Mouse (Mus musculus): Measurements from ENCODE around the gene Celsr2.

The Celsr2 gene

DNA sequence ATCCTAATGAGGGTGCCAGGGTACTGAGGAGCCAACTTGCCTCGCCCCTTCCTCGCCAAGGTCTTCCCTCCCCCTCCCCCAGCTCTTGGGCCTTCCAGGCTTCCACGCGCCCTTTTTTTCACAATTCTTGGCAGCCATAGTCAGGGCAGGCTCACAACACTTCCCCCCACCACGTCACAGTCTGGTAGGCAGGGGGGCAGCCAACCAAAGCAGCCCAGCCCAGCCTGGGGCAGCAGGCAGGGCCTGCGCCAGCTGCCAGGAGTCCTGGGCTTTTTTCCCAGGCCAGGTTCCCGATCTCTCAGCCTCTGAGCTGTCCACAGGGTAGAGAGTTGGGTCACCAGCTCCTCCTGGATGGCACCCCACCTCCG is 3.6 kb downstream of the Celsr2 start:
- DNase-seq (ENCODE audit: low spot score): no peak

DNA sequence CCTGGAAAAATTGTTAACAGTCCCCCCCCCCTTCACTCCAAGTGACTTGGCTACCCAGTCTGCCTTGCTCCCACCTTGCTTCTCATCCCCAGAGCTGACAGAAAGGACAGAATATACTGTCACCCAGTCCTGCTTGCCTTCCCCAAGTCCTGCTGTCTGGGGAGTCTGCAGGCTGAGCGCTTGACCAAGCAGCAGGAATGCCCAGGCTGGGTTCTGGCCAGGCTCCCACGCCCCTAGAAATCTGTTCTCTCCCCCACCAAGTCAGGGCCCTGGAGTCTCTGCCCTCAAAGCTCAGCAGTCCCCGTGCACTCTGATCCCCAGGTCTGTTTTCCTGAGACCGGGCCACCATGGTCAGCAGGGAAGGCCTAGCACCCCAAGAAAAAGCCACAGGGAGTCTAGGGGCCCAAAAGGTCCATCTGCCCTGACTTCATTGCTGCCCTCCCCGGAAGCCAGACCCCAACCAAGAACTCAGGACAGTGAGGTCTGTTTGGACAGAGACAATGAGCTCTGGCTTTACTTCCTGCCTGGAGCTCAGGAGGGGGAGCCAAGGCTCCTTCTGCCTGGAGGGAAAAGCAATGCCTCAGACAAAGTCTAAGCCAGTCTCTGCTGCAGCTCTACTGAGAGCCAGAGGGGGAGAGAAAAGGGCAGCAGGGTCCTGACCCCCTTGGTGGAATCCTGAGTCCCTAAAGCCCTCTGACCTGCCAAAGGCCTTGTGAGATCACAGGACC is 4.2 kb downstream of the Celsr2 start:
- DNase-seq (ENCODE audit: low spot score): no peak

- DNase-seq (ENCODE audit: low spot score): no peak
Observed at GRCm38 (mm10) chr3:108410359-108410714, 5.0 kb downstream of the Celsr2 start.

GRCm38 (mm10) chr3:108409656-108410358 is 5.5 kb downstream of the Celsr2 start:
- no peak for DNase-seq (ENCODE audit: low spot score)

DNA sequence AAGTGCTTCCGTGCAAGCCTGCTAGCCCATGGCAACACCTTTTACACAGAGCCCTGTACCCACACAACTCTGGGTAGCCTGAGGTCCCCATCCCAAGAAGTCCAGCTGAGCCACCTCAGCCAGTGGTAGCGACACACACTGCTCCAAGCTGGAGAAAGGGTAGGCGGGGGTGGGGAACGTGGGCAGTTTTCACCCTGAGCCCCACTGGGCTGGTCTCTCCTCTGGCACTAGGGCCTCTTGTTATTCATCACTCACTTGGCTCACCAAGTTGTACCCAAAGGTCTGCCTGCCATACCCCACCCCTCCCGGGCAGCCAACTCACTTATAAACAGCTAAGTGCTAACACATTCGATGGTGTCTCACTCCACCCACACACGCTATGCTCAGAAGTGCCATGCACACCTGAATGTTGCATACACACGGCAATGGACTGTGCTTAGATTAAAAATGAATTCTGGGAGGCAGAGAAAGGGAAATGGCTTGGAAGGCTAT is 6.8 kb downstream of the Celsr2 start:
- DNase-seq (ENCODE audit: low spot score): no peak

DNA sequence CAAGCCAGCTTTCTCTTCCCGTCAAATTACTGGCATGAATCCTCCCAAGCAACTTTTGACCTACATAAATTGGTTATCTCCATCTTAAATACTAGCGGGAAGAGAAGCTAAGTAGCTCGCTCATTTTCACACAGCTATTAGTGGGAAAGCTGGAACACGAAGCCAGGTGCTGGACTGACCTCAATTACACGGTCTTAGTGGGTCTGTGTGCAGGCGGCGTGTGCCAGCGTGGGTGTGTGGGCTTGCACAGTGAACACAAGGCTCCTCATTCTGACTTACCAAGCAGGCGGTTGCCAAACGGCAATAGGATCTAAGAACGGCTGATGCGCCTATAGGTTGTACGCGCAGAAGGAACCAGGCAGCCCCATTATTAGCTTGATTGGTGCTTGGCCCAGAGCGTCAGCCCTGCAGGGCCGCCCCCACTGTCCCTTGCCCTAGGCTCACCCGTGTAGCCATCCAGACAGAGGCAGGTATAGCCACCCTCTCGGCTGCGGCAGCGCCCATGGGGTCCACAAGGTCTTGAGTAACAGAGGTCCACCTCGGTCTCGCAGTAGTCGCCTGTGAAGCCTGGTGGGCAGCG is 9.0 kb downstream of the Celsr2 start:
- DNase-seq (ENCODE audit: low spot score): no peak

- DNase-seq (ENCODE audit: low spot score): no peak
Observed at GRCm38 (mm10) chr3:108405536-108406305, 9.6 kb downstream of the Celsr2 start.

DNA sequence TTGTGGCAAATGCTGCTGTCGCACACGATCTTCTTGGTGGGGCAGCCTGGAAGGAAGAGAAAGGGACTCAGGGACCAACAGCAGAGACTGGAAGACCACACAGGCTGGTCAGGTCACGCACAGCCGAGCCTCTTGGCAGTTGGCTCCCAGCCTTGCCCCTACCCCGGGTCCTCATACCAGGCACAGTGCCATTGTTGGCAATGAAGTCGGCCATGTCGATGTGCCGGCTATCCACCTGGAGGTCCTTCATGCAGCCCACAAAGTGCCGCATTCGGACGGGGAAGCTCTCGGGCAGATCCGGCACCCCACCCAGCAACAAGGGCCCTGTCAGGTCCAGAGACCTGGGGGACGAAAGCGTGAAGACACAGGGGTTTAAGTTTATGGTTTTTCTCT is 12.8 kb downstream of the Celsr2 start:
- no peak for DNase-seq (ENCODE audit: low spot score)

DNA sequence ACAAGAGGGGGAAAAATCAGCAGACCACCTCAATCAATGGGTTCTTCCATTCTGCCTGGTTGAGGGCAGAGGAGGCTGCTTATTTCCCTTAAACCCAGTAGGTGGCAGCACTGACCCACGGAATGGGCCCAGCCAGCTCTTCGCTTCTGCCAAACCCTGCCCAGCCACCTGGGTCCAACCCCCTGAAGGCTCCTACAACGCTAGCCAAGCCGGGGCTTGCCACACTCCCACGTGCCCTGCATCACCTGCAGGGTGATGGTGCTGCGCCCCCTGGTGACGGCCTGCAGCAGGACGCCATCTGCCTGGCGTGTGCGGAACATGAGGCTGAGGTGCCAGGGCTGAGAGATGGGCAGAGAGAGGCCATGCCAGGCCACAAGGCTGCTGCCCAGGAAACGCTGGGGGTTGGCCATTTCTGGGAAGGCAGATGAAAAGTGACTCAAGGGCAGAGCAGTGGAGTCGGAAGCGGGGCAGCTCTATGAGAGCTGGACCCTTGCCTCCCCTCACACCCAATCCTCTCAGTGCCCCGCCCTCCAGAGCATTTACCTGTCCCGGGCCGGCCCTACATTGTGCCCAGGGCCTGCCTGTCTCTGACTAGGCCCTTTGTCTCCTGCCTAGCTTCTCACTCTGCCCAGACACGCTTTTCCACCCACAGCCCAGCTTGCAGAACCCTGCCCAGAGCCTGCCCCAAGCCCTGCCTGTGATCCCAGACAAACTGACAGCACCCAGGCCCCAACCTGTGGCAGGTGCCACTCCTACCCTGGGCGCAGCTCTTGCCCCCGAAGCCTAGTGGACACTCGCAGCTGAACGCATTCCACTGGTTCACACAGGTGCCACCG is 13.4 kb downstream of the Celsr2 start:
- DNase-seq (ENCODE audit: low spot score): peak; percentile 61

- no peak for DNase-seq (ENCODE audit: low spot score)
Observed at GRCm38 (mm10) chr3:108400442-108400841, 14.9 kb downstream of the Celsr2 start.

- DNase-seq (ENCODE audit: low spot score): no peak
Observed at GRCm38 (mm10) chr3:108398281-108398680, 17.1 kb downstream of the Celsr2 start.

- no peak for DNase-seq (ENCODE audit: low spot score)
Observed at GRCm38 (mm10) chr3:108392793-108393192, 22.6 kb downstream of the Celsr2 start.

GRCm38 (mm10) chr3:108392299-108392698 is 23.1 kb downstream of the Celsr2 start:
- DNase-seq (ENCODE audit: low spot score): no peak

DNA sequence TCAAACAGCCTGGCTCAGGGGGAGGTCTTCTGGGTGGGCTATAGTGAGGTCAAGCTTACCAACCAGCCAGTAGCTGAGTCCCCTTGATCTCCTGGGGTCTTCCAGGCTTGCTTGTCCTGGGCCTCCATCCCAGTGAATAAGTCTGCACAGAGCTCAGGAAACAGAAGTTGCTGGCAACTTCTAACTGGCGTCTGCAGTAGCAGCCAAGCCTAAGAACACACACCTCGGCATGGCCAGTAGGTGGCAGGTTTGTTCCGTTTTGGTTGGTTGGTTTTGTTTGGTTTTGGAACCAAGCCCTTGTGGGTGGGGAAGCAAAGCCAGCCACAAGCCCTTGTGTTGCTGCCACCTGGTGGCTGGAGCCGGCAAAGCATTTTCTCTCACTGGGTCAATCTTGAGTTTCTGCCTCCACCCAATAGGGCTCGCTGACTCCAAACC is 26.2 kb downstream of the Celsr2 start:
- peak; percentile 97 for DNase-seq (ENCODE audit: low spot score)

DNA sequence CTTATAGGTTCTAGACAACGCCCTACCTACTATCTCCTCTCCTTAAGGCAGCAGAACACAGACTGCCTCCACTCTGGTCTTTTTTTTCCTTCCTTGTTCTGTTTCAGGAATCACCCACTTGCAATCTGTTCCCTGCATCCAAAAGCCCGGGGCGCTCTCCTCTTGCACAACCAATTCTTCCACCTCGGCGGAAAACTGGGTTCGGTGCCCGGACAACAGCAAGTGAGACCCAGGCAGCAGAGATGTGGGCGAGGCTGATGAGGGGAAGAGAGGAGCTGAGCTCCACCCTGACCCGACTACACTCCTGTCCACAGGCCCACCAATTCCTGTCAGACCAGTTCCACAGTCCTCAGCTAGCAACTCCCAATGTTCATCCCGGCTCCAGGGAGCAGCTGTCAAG is 29.2 kb downstream of the Celsr2 start:
- no peak for DNase-seq (ENCODE audit: low spot score)

DNA sequence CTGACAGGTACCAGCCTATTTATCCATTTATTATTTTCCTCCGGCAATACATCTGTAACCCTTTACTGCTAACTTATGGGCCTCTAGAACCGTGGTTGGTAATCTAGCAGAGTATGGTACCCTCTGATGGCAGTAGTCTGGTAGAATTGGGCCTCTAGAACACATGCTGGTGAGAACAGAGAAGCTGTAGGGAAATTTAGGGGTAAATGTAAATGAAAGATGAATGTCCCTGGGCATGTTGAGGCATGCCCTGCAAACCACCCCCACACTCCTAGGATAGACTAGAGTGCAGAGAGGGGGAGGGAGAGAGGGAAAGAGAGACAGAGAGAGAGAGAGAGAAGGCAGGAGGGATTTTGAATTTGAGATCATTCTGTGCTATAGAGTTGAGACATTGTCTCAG is 30.9 kb downstream of the Celsr2 start:
- no peak for DNase-seq (ENCODE audit: low spot score)

DNA sequence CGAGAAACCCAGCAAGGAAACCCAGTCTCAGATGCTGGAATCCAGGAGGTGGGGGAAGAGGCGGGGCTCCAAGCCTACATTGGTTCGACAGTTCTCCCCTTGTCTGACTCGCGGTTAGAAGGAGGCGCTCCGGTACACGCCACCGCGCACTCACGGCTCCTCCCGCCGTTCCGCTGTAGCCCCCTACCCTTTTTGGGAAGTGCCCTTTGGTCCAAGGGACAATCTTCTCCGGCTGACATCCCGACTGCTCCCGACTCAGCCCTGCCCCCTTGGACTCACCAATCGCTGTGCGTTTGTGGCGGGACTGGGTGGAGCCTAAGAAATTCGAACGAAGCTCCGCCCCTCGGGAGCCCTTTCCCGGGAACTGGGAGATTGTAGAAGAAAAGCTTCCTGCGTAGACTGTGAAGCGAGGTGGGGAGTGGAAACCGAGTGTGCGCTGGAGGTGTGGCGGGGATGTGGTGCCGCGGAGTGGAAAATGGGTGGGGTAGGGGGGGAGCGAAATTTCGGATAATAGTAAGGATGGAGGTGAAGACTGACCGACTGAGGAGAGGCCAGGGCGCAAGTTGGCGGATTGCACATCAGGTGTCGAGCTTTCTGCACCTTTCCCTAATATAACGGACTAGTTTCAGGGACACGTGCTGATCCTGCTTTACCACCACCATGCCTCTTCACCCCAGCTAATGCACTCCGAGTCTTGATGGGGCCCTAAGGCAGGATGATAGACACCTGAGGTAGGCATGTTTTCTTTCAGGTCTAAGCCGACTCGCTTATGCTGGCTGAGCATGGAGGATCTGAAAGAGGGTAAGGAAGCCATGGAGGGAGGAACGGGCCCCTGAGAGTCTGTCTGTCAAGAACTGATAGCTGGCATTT is 31.6 kb downstream of the Celsr2 start, which contains the start of gene Psrc1:
Gene Psrc1, plus strand, starts transcription at position 355 of the 870 bp plus-strand sequence.
- peak; percentile 86 for DNase-seq (ENCODE audit: low spot score)

- DNase-seq (ENCODE audit: low spot score): no peak
Observed at GRCm38 (mm10) chr3:108381945-108382875, 33.1 kb downstream of the Celsr2 start.

GRCm38 (mm10) chr3:108380695-108381094 is 34.7 kb downstream of the Celsr2 start:
- no peak for DNase-seq (ENCODE audit: low spot score)

Data from c-Kit-positive CD71-positive TER-119-positive erythroid progenitor cells, embryonic 14.5 days (primary cell).